Mouse (Mus musculus) spleen, adult 12 weeks (tissue): ENCODE data around the gene Fli1.
A peak's percentile ranks its signal among the peaks of the same experiment; 100 is the strongest.

Experiments
- DNase-seq: peaks from one replicate; pipeline ENCODE4 v3.0.0; 2022; ENCODE audit warnings: low spot score

The Fli1 gene

GRCm38 (mm10) chr9:32549462-32550384, 7.1 kb upstream of the Fli1 start:
- no peak for DNase-seq

GRCm38 (mm10) chr9:32546731-32547130, 4.1 kb upstream of the Fli1 start:
- no peak for DNase-seq

- no peak for DNase-seq
Observed at GRCm38 (mm10) chr9:32544731-32545661, 2.3 kb upstream of the Fli1 start.

GRCm38 (mm10) chr9:32543923-32544575, 1.4 kb upstream of the Fli1 start:
- no peak for DNase-seq

GRCm38 (mm10) chr9:32543040-32543581, 450 bp upstream of the Fli1 start:
- no peak for DNase-seq

GRCm38 (mm10) chr9:32541223-32541901, 1.3 kb downstream of the Fli1 start:
- peak; percentile 13 for DNase-seq

GRCm38 (mm10) chr9:32540406-32541222, 2.0 kb downstream of the Fli1 start:
- peak; percentile 6 for DNase-seq

GRCm38 (mm10) chr9:32540061-32540405, 2.6 kb downstream of the Fli1 start:
- DNase-seq = peak; percentile 46

GRCm38 (mm10) chr9:32539321-32539761, 3.3 kb downstream of the Fli1 start:
- DNase-seq = no peak

- DNase-seq = no peak
Observed at GRCm38 (mm10) chr9:32538124-32538523, 4.5 kb downstream of the Fli1 start.

- DNase-seq = no peak
Observed at GRCm38 (mm10) chr9:32537706-32538105, 5.0 kb downstream of the Fli1 start.

- DNase-seq = no peak
Observed at GRCm38 (mm10) chr9:32535201-32535955, 7.3 kb downstream of the Fli1 start.

- no peak for DNase-seq
Observed at GRCm38 (mm10) chr9:32534025-32534615, 8.5 kb downstream of the Fli1 start.

GRCm38 (mm10) chr9:32531588-32531987, 11.1 kb downstream of the Fli1 start:
- no peak for DNase-seq

- no peak for DNase-seq
Observed at GRCm38 (mm10) chr9:32530975-32531374, 11.7 kb downstream of the Fli1 start.

- no peak for DNase-seq
Observed at GRCm38 (mm10) chr9:32530188-32530587, 12.5 kb downstream of the Fli1 start.

- no peak for DNase-seq
Observed at GRCm38 (mm10) chr9:32529594-32529993, 13.1 kb downstream of the Fli1 start.

- no peak for DNase-seq
Observed at GRCm38 (mm10) chr9:32527329-32527728, 15.3 kb downstream of the Fli1 start.

- DNase-seq = no peak
Observed at GRCm38 (mm10) chr9:32525787-32526186, 16.9 kb downstream of the Fli1 start.
